Mouse (Mus musculus) heart, adult 8-10 months (tissue): ENCODE results near the gene Alox5ap. TPM values are rescaled to one million over a fixed set of nuclear protein-coding genes. Genes with fewer than 3 reads are reported as not detected.

ENCODE experiments used
- DNase-seq: peaks from one replicate; pipeline ENCODE4 v3.0.0; 2022; ENCODE audit warnings: low spot score
- total RNA-seq, 4 experiments: library from RNA; stranded (reverse); gene quantifications; 2 replicates each; pipeline ENCODE4 v1.2.4; 2022

Gene Alox5ap
- total RNA-seq, 4 experiments from 2014 or later: 7.2 to 27.9 (median 12.8) TPM

- no peak for DNase-seq
These were observed 50.0 kb downstream of the Alox5ap start for GRCm38 (mm10) chr5:149314514-149315081.

DNA sequence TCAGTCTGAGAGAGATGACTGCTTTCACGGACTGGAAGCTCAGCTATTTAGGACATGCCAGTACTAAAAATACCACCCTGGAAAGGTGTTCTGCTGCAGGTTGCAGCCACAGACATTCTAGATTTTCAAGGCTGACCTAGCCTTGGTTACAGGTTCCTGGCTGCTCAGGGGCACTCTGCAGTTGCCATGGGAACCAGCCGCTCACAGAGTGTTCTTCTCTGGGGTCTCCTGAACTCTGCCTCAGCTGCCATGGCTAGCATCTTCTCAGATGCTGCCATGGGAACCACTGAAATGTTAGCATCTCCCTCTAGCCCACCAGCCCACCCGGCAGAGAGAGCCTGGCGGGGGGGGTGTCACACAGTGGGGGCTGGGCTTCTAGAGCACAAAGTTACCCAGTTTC, 52.4 kb downstream of the Alox5ap start:
- DNase-seq: no peak

- no peak for DNase-seq
These were observed 55.3 kb downstream of the Alox5ap start for GRCm38 (mm10) chr5:149319874-149320323.

- peak; percentile 61 for DNase-seq
These were observed 56.2 kb downstream of the Alox5ap start for GRCm38 (mm10) chr5:149320534-149321482.

GRCm38 (mm10) chr5:149321909-149322841, 57.6 kb downstream of the Alox5ap start:
- DNase-seq: no peak

- DNase-seq: peak; percentile 38
These were observed 58.5 kb downstream of the Alox5ap start for GRCm38 (mm10) chr5:149322938-149323553.

- DNase-seq: no peak
These were observed 60.2 kb downstream of the Alox5ap start for GRCm38 (mm10) chr5:149324739-149325138.

- DNase-seq: no peak
These were observed 64.7 kb downstream of the Alox5ap start for GRCm38 (mm10) chr5:149329098-149329887.

DNA sequence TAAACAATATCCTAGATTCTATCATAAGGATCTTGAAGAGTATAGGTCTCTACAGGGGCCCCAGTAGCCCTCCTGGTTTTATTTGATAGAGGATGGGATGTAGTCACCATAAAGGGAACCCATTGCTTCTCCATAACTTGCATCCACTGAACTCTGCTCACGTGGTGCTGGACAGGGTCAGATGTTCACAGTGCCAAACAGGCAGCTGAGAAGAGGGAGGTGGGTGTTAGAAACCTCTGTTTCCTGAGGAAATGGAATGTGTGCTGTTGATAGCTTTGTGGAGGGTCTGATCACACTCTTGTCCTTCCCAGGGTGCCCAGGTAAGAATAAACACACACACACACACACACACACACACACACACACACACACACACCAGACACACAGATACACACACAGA, 66.0 kb downstream of the Alox5ap start:
- no peak for DNase-seq

DNA sequence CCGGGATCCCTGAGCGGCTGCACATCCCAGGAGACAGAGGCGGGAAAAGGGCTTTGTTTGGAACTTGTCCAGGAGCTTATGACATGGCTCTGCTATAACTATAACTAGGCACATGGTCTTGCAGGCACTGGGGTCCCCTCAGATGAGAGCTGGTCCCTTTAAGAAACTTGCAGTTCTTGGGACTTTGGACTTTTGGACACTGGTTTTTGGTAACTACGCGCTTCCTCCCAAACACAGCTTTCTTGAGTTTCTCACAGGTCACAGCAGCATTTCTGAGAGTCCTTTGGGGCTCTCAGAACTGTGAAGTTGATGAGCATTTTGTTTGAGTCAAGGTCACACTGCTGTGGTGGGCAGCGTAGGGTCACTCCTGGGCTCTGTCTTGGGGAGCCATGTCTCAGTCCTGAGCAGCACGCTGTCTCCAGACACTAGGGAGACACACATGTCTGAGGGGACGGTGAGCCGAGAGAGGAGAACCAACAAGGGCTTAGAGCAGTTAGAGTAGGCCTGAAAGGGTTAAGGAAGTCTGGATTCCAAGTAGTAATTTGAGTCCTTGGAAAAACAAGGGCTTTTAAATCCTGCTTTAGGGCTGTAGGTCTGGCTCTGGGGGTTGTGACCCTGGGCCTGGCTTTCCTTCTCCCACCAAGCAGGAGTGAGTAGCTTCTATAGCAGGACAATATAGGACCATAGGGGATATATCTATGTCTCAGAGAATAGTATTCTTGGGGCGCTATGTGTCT, 67.0 kb downstream of the Alox5ap start:
- no peak for DNase-seq

DNA sequence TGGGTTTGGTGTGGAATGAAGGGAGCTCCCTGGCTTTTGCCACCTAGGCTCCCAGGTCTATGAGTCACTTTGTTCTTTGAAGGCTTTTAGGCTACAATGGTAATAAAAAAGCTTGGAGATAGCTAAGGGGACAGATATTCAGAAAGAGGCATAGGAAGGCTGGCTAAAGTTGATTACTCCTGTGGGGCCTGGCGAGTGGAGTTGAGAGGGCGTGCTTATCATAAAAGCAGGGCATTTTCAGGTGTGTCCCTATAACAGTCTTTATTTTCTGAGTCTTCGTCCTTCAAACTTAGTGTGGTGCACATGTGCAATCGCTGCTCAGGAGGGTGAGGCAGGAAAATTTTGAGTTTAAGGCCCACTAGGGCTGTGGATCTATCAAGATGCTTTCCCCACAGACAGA, 68.2 kb downstream of the Alox5ap start:
- DNase-seq: no peak

GRCm38 (mm10) chr5:149333941-149334698, 69.6 kb downstream of the Alox5ap start:
- DNase-seq: no peak

- DNase-seq: no peak
These were observed 70.4 kb downstream of the Alox5ap start for GRCm38 (mm10) chr5:149335009-149335408.

DNA sequence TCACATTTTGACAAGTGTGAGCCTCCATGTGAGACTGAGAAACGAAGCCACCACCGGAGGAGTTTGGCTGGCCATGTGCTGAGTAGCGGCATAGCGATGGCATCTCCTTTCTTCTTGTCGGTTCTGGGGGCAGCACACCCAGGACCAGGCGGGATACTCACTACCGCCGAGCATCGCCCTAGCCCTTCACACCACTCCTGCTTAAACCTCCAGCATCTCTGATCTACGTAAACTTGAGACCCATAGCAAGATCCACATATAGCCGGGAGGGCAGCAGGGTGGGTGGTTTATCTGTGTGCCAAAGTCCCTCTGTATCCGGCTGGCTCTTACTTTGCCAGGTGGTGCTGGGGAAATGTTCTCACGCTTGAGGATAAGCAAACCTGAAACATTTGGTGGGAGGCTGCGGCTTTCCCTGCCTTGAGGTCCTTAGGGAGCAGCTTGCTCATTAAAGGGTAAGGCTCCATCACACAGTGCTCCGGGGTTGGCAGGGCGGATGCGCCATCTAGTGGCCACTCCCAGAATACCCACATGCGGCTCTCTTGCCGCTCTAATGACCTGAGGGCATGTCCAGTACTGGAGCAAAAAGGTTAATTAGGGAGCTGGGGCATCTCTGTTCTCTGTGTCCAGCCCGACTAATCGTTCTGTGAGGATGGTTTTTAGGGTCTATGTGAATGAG, 71.1 kb downstream of the Alox5ap start:
- DNase-seq: peak; percentile 80

GRCm38 (mm10) chr5:149337148-149337547, 72.6 kb downstream of the Alox5ap start:
- DNase-seq: no peak
